Mouse (Mus musculus) cerebellum, adult 18-20 months (tissue): Measurements from ENCODE around the gene Idnk.
"Not testable (repeated sequence)": the region's sequence is repeated elsewhere in the genome, so short reads cannot be mapped to it uniquely, and the experiment has no call there.

Experiments used
- DNase-seq, 2 experiments: peaks; one replicate each; pipeline ENCODE4 v3.0.0; 2021

Idnk gene

DNA sequence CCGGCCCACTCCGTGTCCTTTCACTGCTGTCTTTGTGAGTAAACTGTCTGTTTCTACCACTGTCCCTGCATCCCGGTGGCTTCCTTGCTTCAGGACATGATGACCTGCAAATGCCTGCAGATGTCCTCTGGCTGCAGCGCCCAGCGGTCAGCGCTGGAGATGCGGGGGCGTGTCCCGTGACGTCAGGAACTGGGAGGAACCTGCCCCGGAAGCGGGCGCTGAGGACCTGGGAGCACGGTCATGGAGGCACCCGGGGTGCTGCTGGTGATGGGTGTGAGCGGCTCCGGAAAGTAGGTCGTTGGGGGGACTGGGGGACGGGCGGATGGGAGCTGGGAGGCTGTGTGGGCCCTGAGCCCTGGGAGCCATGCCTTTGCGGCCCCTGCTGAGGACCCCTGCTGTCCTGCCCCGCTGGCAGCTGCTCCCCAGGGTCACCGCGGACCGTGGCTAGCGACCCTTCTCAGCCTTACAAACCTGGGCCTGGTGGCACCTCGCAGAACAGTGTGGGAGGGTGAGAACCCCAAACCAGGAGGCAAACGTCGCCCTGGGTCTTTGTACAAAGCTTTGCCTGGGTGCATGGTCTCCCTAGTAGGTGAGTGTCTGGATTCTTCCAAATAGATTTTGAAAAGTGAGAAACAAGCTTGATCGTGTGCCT is at the start of gene Idnk:
Gene Idnk (plus strand): TSS at position 203 of the 652 bp plus-strand sequence.
- DNase-seq, result peak; percentile 89

DNA sequence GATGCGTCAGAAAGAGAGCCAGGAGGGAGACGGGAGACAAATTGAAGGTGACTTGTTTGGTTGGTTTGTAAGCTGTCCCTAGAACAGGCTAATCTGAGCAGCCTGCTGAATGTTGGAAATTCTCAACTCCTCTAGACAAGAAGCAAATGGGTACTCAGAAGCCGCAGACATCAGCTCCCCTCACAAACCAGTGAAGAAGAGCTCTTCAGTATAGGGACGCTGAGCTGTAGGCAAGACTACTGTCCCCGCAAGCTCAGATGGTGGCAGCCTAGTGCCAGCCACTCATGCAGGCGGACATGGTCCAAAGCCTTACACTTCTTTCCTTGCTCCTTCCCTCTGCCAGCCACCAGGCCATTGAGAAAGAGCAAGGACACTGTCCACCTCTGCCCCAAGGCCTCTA is 46.1 kb upstream of the Idnk start:
- DNase-seq, result peak; percentile 51 to 52

DNA sequence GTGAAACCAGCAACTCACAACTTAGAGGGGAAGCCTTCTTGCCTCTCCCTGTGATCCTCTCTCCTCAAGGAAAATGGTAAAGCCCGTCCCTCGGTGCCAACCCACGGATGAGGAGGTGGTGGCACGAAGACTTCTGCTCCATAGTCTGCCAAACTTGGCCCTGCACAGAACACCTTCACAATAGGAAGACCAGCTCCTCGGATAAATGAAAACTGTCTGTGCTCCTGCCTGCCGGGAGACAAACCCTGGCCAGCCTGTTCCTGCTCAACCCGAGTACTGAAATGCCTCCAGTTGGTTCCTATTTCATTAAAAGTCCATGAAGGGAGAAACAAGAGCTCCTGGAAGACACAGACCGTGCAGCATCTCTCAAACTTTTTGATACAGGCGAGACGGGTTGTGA is 45.3 kb upstream of the Idnk start:
- DNase-seq, result peak; percentile 29 to 48

DNA sequence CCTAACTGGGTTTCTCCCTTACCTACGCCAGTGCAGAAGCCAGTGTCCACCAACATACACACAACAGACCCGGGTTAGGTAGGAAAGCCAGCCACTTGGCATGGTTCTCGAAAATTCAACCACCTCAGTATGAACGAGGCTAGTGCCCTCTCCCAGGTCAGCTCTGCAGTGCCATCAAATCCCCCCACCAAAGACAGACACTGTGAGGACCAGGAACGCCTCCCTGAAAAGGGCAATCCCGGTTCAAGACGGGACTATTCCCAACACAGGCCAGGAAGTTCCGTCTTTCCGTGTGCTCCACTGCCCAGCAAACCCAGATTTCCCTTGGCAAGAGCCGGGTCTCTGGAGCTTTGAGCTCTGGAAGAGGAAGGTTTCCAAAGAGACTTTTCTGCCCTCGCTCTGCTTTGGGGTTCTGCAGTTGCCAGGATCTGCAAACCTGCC is 44.8 kb upstream of the Idnk start:
- DNase-seq, result peak; percentile 44 to 55

DNA sequence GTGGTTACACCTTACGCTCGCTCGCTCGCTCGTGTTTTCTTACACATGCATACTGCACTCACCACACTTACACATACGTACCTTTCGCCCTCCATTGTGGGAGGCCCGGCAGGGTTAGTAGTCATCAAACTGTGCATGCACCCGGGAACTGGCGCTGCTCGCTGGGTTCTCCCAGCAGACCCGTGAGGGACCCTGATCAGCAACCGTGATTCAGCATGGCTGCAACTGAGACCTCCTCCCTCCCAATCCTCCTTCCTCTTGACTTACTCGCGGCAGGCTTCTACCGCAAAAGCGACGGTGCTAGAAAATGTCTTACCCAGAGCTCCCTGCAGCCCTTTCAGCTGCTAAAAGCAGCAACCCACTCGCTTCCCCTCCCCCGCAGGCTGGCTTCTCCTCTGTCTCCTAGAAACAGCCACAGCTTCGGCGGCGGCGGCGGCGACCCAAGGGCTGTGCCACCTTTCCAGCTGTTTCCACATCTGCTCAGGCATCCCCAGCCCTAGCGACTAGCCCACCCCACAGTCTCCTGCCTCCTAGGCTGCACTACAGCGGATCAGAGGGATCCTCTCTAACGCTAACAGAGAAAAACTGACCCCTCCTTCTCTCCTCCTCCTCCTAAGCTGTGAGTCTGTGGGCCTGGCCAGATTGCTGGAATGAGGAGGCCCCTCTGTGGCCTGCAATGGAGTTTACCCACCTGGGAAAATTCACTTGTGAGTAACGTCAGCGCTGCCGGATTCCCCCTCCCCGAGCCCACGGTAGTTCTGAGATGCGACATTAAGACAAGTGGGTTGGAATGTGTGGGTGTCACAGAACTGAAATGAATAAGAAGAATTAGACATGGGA is 44.2 kb upstream of the Idnk start, which contains the start of gene Klhl3:
Gene Klhl3 (minus strand): TSS at position 532 of the 840 bp plus-strand sequence.
- DNase-seq, result peak; percentile 79 to 80

DNA sequence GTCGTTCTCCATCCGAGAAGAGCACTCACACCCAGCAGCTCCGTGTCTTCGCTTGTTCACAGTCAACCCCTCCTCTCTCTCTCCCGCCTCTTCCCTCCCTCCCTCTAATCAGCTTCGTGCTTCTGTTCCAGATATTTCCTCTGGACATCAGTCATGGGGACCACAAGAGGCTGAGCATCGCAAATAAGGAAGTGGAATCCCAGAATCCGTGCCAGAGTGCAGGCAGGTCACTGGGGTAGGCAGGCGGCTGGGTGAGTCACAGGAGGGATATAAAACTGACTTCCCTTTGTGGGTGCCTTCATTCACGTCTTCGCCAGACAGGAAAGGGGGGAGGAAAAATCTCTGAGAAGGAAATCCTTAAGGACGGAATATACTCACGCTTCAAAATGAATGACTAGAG is 42.2 kb upstream of the Idnk start:
- DNase-seq, result no peak

DNA sequence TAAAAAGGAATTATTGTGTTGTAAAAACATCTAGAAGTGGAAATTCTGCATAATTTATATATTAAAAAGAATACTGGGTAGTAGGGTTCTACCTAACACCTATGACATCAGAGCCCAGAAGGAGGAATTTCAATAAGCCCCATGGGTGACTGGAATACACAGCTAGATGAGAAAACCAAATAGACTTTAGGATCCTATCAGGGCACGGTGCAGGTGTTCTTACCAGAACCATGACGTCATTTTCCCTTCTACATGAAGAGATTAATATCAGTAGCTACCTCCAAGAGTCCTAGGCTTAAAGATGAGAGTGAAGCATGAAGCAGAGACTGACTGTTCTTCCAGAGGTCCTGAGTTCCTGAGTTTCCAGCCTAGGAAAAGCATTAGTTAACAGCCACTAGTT is 40.6 kb upstream of the Idnk start:
- no peak for DNase-seq

DNA sequence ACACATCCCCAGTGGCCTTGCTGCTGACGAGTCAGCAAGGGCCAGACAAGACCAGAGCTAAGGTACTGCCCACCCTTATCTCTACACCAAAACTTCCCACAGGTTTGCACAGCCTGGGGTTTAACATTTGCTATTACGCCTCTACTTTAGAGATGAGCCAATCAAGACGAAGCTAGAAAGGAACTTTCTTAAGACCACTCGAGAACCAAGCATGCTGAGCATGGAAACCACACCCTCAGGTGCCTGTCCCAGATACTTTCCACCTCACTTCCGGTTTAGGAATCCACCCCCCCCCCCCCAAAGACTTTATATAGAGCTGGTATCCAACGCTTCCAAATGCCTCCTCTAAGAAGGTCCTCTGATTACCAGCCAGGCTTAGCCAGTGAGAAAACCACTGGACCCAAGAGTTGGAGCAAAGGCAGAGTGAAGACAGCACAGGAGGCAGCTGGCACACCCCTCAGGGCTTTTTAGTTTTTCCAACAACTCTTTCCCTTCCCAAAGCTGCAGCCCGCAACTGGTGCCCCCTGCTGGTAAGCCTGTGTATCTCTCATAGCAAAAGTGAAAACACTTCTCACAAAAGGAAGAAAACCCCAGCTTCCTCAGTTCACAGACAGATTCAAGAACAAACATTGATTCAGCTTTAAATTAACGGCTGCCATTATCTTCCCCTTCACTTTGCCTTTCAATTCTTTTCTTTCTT is 40.0 kb upstream of the Idnk start:
- DNase-seq, result peak; percentile 63 to 72

DNA sequence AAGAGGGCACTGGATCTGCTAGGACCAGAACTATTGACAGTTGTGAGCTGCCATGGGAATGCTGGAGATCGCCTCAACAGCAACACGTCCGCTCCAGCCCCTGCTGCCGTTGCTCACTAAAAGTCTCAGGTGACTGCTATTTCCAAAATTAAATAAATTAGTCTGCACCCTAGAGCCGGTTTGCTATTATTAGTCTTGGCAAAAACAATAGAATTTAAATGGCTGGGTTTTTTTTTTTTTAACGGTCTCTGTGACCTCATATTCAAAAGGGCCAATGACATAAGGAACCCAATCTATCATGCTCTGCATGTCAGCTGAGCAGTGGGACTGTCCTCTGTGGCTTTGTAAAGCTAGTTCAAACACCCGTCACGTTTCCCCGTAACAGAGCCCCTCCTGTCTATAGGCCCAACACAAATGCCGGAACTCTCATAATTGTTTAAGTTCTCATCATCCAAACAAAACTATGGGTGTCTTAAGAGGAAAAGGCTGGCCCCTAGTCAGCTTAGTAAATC is 34.6 kb upstream of the Idnk start:
- no peak for DNase-seq

DNA sequence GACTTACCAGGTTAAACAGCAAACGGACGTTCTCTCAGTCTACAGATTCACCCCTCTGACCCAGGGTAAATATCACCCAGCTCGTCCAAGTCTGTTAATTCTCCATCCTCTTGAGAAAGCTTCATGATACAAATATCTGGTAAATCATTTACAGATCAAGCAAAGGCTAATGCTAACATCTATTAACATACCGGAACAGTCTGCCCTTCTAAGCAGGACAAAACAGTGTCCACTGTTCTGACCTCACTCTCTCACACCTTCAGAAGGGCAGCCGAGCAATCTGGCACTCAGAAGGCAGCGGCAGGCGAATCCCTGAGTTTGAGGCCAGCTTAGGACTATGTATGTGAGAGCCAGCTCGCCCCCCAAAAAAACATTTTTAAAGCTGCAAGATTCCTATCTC is 34.1 kb upstream of the Idnk start:
- no peak for DNase-seq

DNA sequence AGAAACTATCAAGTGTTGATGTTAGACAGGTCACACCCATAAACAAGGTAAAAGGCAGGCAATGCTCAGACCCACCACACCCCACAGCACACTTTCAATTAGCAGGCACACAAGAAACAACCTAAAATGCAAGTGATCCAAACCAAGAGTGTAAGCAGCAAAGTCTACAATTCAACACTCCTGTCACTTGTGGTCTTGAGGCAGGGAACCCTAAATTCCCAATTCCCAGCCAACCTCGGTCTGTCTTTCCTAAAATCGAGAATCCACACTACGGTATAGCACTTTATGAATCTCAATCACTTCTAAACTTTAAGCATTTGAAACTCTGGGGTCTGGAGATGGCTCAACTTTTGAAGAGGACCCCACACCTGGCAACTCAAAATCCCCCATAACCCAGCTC is 33.2 kb upstream of the Idnk start:
- no peak for DNase-seq

DNA sequence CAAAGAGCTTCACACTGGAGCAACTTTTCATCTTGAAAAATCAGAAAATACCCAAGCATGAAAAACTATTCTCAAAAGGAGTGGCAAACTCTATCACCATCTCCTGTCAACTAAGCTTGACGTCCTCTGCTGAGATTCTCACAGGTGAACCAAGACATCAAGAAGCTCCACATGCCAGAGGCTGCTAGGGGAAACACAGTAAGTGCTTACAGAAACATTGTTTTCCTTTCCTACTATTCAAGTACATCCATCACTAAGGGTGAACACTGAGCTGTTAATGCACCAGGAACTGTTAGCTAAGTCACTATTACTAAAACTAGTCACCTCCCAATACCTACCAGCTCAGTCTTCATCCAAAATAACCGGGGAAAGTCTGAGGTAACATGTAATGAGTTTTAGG is 32.5 kb upstream of the Idnk start:
- no peak for DNase-seq

DNA sequence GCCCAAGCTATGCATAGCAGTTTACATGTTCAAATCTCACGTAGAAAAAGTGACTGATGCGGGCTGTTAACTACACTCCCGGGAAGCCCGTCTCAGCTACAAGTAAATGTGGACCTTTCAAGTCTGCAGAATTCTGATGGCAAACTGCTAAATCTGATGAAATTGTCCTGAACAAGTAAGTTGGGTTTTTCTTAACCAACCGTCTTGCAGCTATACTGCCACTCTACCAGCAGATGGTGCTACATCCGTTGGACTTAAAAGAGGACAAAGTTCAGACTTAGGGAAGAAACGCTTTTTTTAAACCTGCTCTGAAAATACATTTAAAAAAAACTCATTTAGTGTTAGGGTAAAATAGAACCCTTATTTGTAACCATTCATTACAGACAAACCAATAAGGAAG is 31.3 kb upstream of the Idnk start:
- DNase-seq, result peak; percentile 40 to 57

DNA sequence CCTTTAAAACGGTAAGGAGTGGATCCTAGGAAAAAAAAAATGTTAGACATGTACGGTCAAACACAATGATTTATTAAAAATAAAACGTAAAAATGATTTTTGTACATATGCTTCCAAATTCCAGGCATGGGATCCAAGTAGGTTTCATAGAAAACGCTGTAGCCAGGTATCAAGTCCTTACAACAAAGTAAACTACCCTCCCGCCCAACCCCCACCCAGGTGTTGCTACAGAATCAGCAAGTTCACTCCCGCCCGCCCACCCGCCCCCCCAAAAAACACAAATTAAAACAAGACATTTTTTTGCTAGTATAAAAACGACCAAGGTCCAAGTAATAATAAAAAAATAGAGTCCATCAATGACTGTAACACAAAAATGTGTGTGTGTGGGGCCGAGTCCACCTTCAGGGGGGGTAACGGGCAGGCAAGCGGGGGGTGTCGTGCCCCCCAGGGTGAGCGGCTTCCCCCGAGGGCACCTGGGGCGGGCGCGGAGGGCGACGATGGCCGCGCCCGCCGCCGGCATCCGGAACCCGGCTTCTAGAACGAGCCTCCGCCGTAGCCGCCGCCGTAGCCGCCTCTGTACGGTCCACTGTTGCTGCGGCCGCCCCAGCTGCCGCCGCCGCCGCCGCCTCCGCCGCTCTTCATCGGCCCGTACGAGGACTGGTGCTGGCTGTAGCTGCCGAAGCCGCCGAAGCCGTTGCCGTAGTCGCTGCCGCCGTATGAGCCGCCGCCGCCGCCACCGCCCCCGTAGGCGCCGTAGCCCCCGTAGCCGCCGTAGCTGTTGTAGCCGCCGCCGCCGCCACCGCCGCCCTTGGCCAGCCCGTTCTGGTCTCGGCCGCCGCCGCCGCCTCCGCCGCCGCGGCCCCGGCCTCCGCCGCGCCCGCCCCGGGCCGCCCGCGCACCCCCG is 30.3 kb upstream of the Idnk start:
- DNase-seq, result peak in 1 of 2 experiments; percentile 35

DNA sequence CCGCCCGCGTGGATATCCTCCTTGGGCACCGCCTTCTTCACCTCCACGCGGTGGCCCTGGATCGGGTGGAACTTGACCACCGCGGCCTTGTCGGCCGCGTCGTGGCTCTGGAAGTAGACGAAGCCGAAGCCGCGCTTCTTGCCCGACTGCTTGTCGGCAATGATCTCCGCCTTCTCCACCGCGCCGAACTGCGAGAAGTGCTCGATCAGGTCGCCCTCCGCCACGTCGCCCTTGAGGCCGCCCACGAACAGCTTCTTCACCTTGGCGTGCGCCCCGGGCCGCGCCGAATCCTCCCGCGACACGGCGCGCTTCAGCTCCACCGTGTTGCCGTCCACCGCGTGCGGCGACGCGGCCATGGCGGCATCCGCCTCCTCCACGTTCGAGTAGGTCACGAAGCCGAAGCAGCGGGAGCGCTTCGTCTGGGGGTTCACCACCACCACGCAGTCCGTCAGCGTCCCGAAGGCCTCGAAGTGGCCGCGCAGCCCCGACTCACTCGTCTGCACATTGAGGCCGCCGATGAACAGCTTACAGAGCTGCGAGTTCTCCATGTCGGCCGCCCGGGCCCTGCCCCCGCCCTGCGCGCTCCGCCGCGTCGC is 29.6 kb upstream of the Idnk start:
- peak in 1 of 2 experiments; percentile 59 for DNase-seq

DNA sequence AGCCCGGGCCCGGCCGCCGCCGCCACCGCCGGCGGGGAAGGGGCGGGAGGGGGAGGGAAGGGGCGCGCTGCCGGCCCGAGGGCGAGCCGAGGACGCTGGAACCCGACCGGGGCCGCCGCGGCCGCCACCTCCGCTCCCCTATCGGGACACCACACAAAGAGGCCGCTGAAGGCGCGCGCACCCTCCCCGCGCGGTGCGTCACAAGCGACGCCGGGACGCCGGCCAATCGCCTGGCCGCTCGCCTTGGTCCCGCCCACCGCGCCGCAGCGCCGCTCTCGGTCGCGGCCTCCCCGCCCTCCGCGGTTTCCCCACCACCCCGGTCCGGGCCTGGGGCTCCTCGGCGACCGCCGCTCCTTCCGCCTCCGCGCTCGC is 29.1 kb upstream of the Idnk start, which contains the start of gene Hnrnpa0:
Gene Hnrnpa0 (minus strand): TSS at position 161 of the 372 bp plus-strand sequence.
- peak; percentile 91 to 99 for DNase-seq

DNA sequence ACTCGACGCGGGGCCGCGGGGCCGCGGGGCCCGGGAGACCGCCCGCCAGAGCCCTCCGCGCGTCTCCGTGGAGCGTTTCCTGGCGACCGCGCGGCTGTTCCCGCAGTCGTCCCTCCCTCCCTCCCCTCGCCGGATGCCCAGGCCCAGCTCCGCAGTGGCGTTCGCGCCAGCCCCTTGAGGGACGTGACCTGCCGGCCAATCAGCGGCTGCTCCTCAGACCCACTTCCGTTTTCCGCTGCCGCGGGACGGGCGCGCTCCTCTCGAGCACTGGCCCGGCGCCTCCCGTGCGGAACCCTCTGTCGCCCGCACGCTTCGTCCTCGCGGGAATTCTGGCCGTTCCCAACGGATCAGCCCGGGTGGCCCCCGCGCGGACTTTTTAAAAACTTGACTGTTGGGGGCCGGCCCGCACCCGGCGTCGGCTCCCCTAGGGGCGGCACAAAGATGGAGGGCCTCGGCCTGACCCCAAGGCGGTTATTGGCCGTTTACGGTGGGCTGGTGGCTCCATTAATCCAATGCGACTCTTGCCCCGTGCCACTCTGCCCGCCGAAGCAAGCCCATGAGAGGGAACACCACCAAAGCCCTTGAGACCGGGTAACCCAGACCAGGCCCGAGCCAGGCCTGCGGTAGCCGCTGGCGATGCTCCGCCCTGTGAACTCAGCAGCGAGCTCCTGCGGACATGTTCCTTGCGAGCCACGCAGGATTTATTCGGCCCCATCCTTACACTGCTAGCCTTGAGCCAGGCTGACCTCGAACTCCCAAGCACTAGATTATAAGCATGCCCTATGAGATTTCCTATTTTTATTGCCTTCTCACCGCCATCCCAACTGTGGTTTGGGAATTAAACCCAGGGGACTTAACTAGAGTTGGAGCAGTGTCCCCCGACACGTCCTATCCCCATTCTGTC is 28.4 kb upstream of the Idnk start:
- DNase-seq, result peak; percentile 97 to 98

DNA sequence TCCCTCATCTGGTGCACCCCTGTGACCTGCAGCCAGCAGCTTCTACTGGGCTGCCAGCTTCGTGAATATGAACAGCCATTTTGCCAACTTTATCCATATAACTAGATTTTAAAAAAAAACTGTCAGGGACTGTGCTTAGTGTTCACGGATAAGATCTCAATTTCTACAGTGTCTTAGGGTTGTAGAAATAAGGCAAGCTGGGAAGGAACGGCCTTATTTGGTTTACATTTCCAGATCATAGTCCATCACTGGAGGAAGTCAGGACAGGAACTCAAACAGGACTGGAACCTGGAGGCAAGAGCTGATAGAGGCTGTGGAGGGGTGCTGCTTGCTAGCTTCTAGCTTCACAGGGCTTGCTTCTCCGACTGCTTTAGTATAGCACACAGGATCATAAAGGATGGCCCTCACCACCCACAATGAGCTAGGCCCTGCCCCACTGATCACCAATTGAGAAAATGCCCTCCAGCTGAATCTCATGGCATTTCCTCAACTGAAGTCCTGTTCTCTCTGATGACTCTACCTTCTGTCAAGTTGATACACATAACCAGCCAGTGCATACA is 27.7 kb upstream of the Idnk start:
- no peak for DNase-seq

DNA sequence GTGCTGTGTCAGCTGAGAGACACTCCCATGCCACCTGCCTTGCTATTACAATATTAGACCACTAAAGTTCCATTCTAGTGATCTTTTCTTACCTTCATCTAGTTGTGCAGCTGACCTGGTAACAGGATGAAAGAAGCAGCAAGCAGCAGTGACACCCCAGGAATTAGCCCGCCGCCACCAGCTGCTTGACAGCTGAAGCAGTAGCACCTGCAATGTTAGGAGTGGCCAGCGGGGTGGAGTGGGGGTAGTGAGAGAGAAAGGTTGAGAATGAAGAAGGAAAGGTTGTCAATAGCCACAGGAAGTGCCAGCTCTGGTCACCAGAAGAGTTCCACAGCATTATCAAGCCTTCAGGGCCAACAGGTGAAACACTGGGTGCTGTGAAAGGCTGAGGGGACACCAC is 25.8 kb upstream of the Idnk start:
- DNase-seq, result no peak

DNA sequence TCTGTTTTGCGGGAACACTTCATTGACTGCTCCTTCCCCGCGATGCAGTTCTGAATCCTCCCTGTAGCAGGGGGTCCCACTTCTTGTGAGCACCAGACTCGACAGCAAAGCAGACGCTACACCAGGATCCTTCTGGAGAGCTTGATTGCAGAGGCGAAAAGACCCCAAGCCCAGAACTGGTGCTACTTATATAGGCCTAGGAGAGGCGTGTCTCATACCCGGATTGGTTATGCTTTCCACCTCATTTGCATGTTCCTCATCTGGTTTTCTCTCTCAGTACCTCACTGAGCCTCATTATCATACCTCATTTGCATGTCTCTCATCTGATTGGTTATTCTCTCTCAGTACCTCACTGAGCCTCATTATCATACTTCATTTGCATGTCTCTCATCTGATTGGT is 10.8 kb upstream of the Idnk start:
- not testable (repeated sequence) for DNase-seq
